Mouse (Mus musculus) inflammation-experienced regulatory T-cells (primary cell): ENCODE results near the gene Gm31571. TPM values are rescaled to one million over a fixed set of nuclear protein-coding genes. Genes with fewer than 3 reads are reported as not detected.

Source experiments
- polyA plus RNA-seq, 2 experiments: library from polyadenylated mRNA; unstranded; fragments of 100-300 nt; shearing (Covaris generic); gene quantifications; one replicate each; pipeline ENCODE4 v1.2.1; 2017

Gm31571 gene
- not detected for polyA plus RNA-seq

GRCm38 (mm10) chrY:22051253-22051652 is at the start of gene Gm31571:
Gene Gm31571, minus strand, starts transcription at chrY:22051353.

